Mouse (Mus musculus): Measurements from ENCODE around the gene Gtpbp8.

Gene Gtpbp8

GRCm38 (mm10) chr16:44736118-44736517 is 10.0 kb downstream of the Gtpbp8 start:
- in situ Hi-C loops (cut with MboI; ENCODE audit: low pct_unique_long_range_greater_than_20kb in 1 of 2, low sequenced_read_pairs in 2 of 2, unreplicated experiment in 1 of 2) = no loop called here

- in situ Hi-C loops (cut with MboI; ENCODE audit: low pct_unique_long_range_greater_than_20kb in 1 of 2, low sequenced_read_pairs in 2 of 2, unreplicated experiment in 1 of 2) = no loop called here
Measured at GRCm38 (mm10) chr16:44735676-44736075, 10.5 kb downstream of the Gtpbp8 start.

- in situ Hi-C loops (cut with MboI; ENCODE audit: low pct_unique_long_range_greater_than_20kb in 1 of 2, low sequenced_read_pairs in 2 of 2, unreplicated experiment in 1 of 2) = no loop called here
Measured at GRCm38 (mm10) chr16:44734059-44734458, 12.1 kb downstream of the Gtpbp8 start.

- in situ Hi-C loops (cut with MboI; ENCODE audit: low pct_unique_long_range_greater_than_20kb in 1 of 2, low sequenced_read_pairs in 2 of 2, unreplicated experiment in 1 of 2) = no loop called here
Measured at GRCm38 (mm10) chr16:44727525-44727924, 18.6 kb downstream of the Gtpbp8 start.

- in situ Hi-C loops (cut with MboI; ENCODE audit: low pct_unique_long_range_greater_than_20kb in 1 of 2, low sequenced_read_pairs in 2 of 2, unreplicated experiment in 1 of 2) = no loop called here
Measured at GRCm38 (mm10) chr16:44725286-44726223, 20.6 kb downstream of the Gtpbp8 start.

GRCm38 (mm10) chr16:44724847-44725246 is 21.3 kb downstream of the Gtpbp8 start:
- in situ Hi-C loops (cut with MboI; ENCODE audit: low pct_unique_long_range_greater_than_20kb in 1 of 2, low sequenced_read_pairs in 2 of 2, unreplicated experiment in 1 of 2) = no loop called here

- in situ Hi-C loops (cut with MboI; ENCODE audit: low pct_unique_long_range_greater_than_20kb in 1 of 2, low sequenced_read_pairs in 2 of 2, unreplicated experiment in 1 of 2) = no loop called here
Measured at GRCm38 (mm10) chr16:44724083-44724787, 21.9 kb downstream of the Gtpbp8 start, which contains the start of gene Nepro. Gene Nepro, plus strand, starts transcription at chr16:44724301.

- in situ Hi-C loops (cut with MboI; ENCODE audit: low pct_unique_long_range_greater_than_20kb in 1 of 2, low sequenced_read_pairs in 2 of 2, unreplicated experiment in 1 of 2) = no loop called here
Measured at GRCm38 (mm10) chr16:44722666-44723065, 23.5 kb downstream of the Gtpbp8 start.

- in situ Hi-C loops (cut with MboI; ENCODE audit: low pct_unique_long_range_greater_than_20kb in 1 of 2, low sequenced_read_pairs in 2 of 2, unreplicated experiment in 1 of 2) = no loop called here
Measured at GRCm38 (mm10) chr16:44720518-44720917, 25.6 kb downstream of the Gtpbp8 start.

GRCm38 (mm10) chr16:44719349-44719748 is 26.8 kb downstream of the Gtpbp8 start:
- in situ Hi-C loops (cut with MboI; ENCODE audit: low pct_unique_long_range_greater_than_20kb in 1 of 2, low sequenced_read_pairs in 2 of 2, unreplicated experiment in 1 of 2) = no loop called here

GRCm38 (mm10) chr16:44717838-44718237 is 28.3 kb downstream of the Gtpbp8 start:
- in situ Hi-C loops (cut with MboI; ENCODE audit: low pct_unique_long_range_greater_than_20kb in 1 of 2, low sequenced_read_pairs in 2 of 2, unreplicated experiment in 1 of 2) = no loop called here

- in situ Hi-C loops (cut with MboI; ENCODE audit: low pct_unique_long_range_greater_than_20kb in 1 of 2, low sequenced_read_pairs in 2 of 2, unreplicated experiment in 1 of 2) = no loop called here
Measured at GRCm38 (mm10) chr16:44717141-44717634, 29.0 kb downstream of the Gtpbp8 start.

- in situ Hi-C loops (cut with MboI; ENCODE audit: low pct_unique_long_range_greater_than_20kb in 1 of 2, low sequenced_read_pairs in 2 of 2, unreplicated experiment in 1 of 2) = no loop called here
Measured at GRCm38 (mm10) chr16:44716305-44717140, 29.6 kb downstream of the Gtpbp8 start.

GRCm38 (mm10) chr16:44703458-44703857 is 42.7 kb downstream of the Gtpbp8 start:
- in situ Hi-C loops (cut with MboI; ENCODE audit: low pct_unique_long_range_greater_than_20kb in 1 of 2, low sequenced_read_pairs in 2 of 2, unreplicated experiment in 1 of 2) = no loop called here

- in situ Hi-C loops (cut with MboI; ENCODE audit: low pct_unique_long_range_greater_than_20kb in 1 of 2, low sequenced_read_pairs in 2 of 2, unreplicated experiment in 1 of 2) = no loop called here
Measured at GRCm38 (mm10) chr16:44702272-44702671, 43.9 kb downstream of the Gtpbp8 start.

- in situ Hi-C loops (cut with MboI; ENCODE audit: low pct_unique_long_range_greater_than_20kb in 1 of 2, low sequenced_read_pairs in 2 of 2, unreplicated experiment in 1 of 2) = no loop called here
Measured at GRCm38 (mm10) chr16:44701155-44701554, 45.0 kb downstream of the Gtpbp8 start.

GRCm38 (mm10) chr16:44697473-44698205 is 48.5 kb downstream of the Gtpbp8 start:
- in situ Hi-C loops (cut with MboI; ENCODE audit: low pct_unique_long_range_greater_than_20kb in 1 of 2, low sequenced_read_pairs in 2 of 2, unreplicated experiment in 1 of 2) = loop anchor here (10.0 to 25.0 kb wide), 2 partner anchors 213 to 410 kb away; no protein-coding TSS in a partner anchor

Measured in mouse embryonic stem cell (cell line).